9 mouse cellular contexts compared by ENCODE assay signal in the genomic region with DNA sequence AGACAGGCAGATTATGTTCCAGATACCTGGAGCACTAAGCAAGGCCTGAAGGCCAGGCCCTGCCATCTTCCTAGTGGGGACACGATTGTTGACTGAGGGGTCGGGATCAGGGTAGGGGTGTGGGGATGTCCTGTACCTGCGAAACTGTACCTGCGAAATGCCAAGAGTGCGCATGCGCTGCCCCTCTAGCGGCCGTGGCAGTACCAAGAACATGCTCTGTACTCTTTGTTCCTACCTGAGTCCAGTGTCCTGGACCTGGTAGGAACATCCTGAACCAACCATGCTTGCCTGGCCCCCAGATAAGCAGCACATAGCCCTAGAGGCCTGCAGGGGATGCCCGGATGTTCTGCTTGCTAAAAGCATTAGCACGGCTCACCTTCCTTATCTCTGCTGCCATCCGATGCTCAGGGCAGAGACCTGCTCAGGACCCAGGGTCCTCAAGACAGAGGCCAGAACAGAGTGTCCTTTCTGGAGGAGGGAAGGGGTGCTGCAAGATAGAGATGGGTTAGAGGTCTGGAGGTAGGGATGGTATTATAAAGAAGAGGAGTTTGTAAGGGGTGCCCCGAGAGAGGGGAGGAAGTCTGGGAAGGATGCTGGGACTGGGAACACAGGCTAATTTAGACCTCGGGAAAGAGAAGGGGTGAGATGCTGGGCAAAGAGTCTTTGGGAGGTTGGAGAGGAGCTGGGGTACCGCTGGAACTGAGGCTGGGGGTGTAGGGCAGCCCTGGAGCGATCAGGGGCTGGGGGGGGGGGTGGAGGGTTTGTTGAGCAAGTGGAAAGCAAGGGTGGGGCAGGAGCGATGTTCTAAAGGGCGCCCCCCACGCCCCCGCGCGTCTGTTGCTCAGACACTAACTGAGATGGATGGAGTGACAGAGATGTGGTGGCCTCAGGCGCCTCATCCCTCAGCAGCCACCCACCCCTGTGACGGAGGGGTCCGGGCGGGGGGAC. TPM values are rescaled to one million over a fixed set of nuclear protein-coding genes. Genes with fewer than 3 reads are reported as not detected.
DNase-seq lines count a peak whose midpoint lies in the region; ATAC-seq lines count a peak whose summit lies in the region.
"Had no signal": no experiment of that assay in that cellular context is flagged by ENCODE, and none has a peak within 500 bp of the region (broad histone marks: within the 10 kb centered on the region; RNA-seq: fewer than 3 reads in every experiment).

A gene (plus strand): TSS at position 813 of the 948 bp plus-strand sequence.

- no peak for ATAC-seq in embryonic facial prominence, embryonic 11.5 days (replicated peaks; ENCODE audit: insufficient number of reproducible peaks, low FRiP score, low TSS enrichment, low read depth)

- no peaks in the 10 kb centered on the region for H3K9me3 ChIP-seq in heart, embryonic 10.5 days
- H3K9me3 ChIP-seq in embryonic facial prominence, embryonic 11.5 days (replicated peaks; ENCODE audit: control insufficient read depth, low read length), result no peaks in the 10 kb centered on the region
- no peaks in the 10 kb centered on the region for H3K9me3 ChIP-seq in limb, embryonic 10.5 days (replicated peaks)
- H3K9me3 ChIP-seq: liver, embryonic 13.5 days had no signal

- intact Hi-C loops in heart, postnatal 10 days (cut with DNase I), result no loop called here

- H3K4me3 ChIP-seq in heart, embryonic 10.5 days, result peak within 1 kb of the TSS; percentile 50
- no peak within 1 kb of the TSS for H3K4me3 ChIP-seq in embryonic facial prominence, embryonic 11.5 days (ENCODE audit: low read depth, low read length)
- peak within 1 kb of the TSS; percentile 15 for H3K4me3 ChIP-seq in limb, embryonic 10.5 days
- H3K4me3 ChIP-seq: liver, embryonic 13.5 days had no signal

- no peak within 1 kb of the TSS; the same call in 1 of the 2 replicates for H3K9ac ChIP-seq in embryonic facial prominence, embryonic 11.5 days (replicated peaks; ENCODE audit: low read length)
- H3K9ac ChIP-seq: liver, embryonic 13.5 days had no signal

- no peak for DNase-seq in heart, embryonic 10.5 days (ENCODE audit: low spot score)
- no peak for DNase-seq in heart, postnatal 10 days
- DNase-seq in adrenal gland, adult 2 months, result no peak
- no peak for DNase-seq in embryonic facial prominence, embryonic 11.5 days (ENCODE audit: low spot score)
- no peak for DNase-seq in limb, embryonic 10.5 days (ENCODE audit: low spot score)
- no peak for DNase-seq in right cerebral cortex, adult 18-20 months
- no peak for DNase-seq in MN1 (ENCODE audit: low spot score)
- no peak for DNase-seq in c-Kit-positive CD71-positive TER-119-positive erythroid progenitor cells, embryonic 14.5 days (ENCODE audit: low spot score)
- DNase-seq: liver, embryonic 13.5 days had no signal

- WGBS in heart, embryonic 10.5 days, result 44% methylated on average over 25 of the region's 25 CpGs
- WGBS in embryonic facial prominence, embryonic 11.5 days, result 55% methylated on average over 24 of the region's 25 CpGs
- WGBS in limb, embryonic 10.5 days, result 48% methylated on average over 25 of the region's 25 CpGs

- peaks cover 6% of the 10 kb centered on the region; the same call in 1 of the 2 replicates for H3K36me3 ChIP-seq in heart, embryonic 10.5 days
- no peaks in the 10 kb centered on the region for H3K36me3 ChIP-seq in embryonic facial prominence, embryonic 11.5 days (replicated peaks; ENCODE audit: control insufficient read depth, insufficient read depth, low read depth, low read length)
- peaks cover 10% of the 10 kb centered on the region for H3K36me3 ChIP-seq in limb, embryonic 10.5 days
- H3K36me3 ChIP-seq: liver, embryonic 13.5 days had no signal

- H3K27me3 ChIP-seq in heart, embryonic 10.5 days (ENCODE audit: insufficient read depth, poor library complexity, severe bottlenecking), result peaks cover 69% of the 10 kb centered on the region
- H3K27me3 ChIP-seq in embryonic facial prominence, embryonic 11.5 days (ENCODE audit: control insufficient read depth, insufficient read depth, low read length), result peaks cover 31% of the 10 kb centered on the region
- peaks cover 80% of the 10 kb centered on the region for H3K27me3 ChIP-seq in limb, embryonic 10.5 days (ENCODE audit: low read depth, poor library complexity, severe bottlenecking)

- H3K4me2 ChIP-seq in embryonic facial prominence, embryonic 11.5 days (ENCODE audit: low read depth, low read length), result 0 out of 2 replicates have a peak within 1 kb of the TSS, but pooled peaks have one; percentile 16
- H3K4me2 ChIP-seq: liver, embryonic 13.5 days had no signal

- H3K27ac ChIP-seq in heart, embryonic 10.5 days, result peak within 1 kb of the TSS; percentile 91
- H3K27ac ChIP-seq in embryonic facial prominence, embryonic 11.5 days (replicated peaks; ENCODE audit: low read depth, low read length), result no peak within 1 kb of the TSS
- 0 out of 2 replicates have a peak within 1 kb of the TSS, but pooled peaks have one; percentile 27 for H3K27ac ChIP-seq in limb, embryonic 10.5 days
- H3K27ac ChIP-seq: liver, embryonic 13.5 days had no signal

- H3K4me1 ChIP-seq in heart, embryonic 10.5 days, result peaks cover 90% of the 10 kb centered on the region
- no peaks in the 10 kb centered on the region; the same call in 1 of the 2 replicates for H3K4me1 ChIP-seq in embryonic facial prominence, embryonic 11.5 days (ENCODE audit: control insufficient read depth, insufficient read depth, low read length)
- H3K4me1 ChIP-seq in limb, embryonic 10.5 days, result peaks cover 15% of the 10 kb centered on the region

RNA-seq across cellular contexts. Expression of the gene that starts here (rescaled TPM):
- polyA plus RNA-seq in heart, embryonic 10.5 days (2016; fragmentation: Nextera tagmentation; extraction: Ambion mirVana), result 5.0 and 5.1 TPM in 2 replicates
- total RNA-seq in heart, postnatal 10 days (2021), result under 1 TPM in 1 of 2 experiments, not detected in 1; 0.31 TPM
- 100 to 1,000 TPM; 314 to 601 TPM for total RNA-seq in adrenal gland, adult 2 months (2021)
- 379 and 598 TPM in 2 replicates for polyA plus RNA-seq in adrenal gland, adult 2 months (2012; rRNA removed)
- 0.18 and 0.24 TPM in 2 replicates for polyA plus RNA-seq in embryonic facial prominence, embryonic 11.5 days (2014; fragmentation: Nextera tagmentation; extraction: Ambion mirVana)
- polyA plus RNA-seq in limb, embryonic 10.5 days (2016; fragmentation: Nextera tagmentation; extraction: Ambion mirVana), result 0.61 TPM in 1 of 2 replicates, not detected in the other
- polyA plus RNA-seq: liver, embryonic 13.5 days had no signal

Comparison
In these comparisons a context has a peak if more than half of its experiments do, and no peak if none do; other contexts are left out.
1. RNA of the gene that starts here (total RNA-seq): 314 to 601 TPM in adrenal gland, adult 2 months; 0.31 TPM in heart, postnatal 10 days; every median in the first group is over 100 times any median in the second.
2. RNA of the gene that starts here (polyA plus RNA-seq): 379 to 598 TPM in adrenal gland, adult 2 months; 5.0 to 5.1 TPM in heart, embryonic 10.5 days, 0.61 TPM in limb, embryonic 10.5 days and 0.18 to 0.24 TPM in embryonic facial prominence, embryonic 11.5 days; every median in the first group is over 10 times any median in the second.